Mouse (Mus musculus): ENCODE results near the gene Clmn.

Gene Clmn

DNA sequence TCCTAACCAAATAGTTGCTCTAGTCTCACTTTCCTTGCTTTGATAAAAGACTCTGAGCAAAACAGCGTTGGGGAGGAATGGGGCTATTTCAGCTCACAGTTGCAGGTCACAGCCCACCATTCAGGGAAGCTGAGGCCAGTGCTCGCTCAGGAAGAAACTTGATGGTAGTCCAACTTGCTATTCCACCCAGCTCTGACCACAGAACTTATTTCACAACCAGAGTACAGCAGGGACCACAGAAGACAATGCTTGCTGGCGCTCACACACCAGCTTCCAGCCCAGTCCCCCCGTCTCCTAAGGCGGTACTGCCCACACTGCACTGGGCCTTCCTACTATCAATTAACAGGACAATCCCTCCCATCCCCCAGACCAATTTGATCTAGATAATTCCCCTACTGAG lies 149.4 kb downstream of the Clmn start:
- DNase-seq (ENCODE audit: low read depth, low spot score) = no peak
